Comparison of ENCODE assay signal across 8 mouse cellular contexts in the genomic region with DNA sequence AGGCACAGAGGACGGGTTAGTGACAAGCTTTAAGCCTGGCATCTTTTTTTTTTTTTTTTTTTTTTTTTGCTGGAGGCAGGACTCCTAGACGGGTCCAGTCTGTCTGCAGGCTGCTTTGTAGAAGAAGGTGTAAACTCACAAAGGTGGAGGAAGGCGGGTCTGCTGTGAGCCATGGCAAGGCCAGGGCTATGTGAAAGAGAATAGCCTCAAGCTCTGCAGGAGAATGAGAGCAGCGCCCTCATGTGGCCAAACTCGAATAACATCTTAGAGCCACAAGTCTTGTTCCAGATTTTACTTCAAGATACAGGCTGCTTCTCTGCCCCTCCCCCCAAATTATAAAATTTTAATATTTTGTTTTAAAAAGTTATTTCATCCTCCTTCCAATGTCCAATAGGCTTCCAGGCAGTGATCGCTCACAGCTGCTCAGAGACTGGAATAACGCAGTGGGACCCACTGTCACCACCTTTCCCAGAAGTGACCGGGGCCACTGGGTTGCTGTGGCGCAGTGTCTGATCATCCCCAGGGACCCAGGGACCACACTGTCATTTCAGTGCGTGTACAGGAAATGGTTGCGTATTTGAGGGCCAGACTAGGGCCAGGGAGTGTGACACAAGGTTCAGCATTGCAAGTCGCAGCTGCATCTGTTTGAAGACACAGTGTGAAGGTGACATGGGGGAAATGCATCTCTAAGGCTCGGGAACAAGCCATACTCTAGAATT.
DNase-seq lines count a peak whose midpoint lies in the region; ATAC-seq lines count a peak whose summit lies in the region.
"Had no signal": no experiment of that assay in that cellular context is flagged by ENCODE, and none has a peak within 500 bp of the region (broad histone marks: within the 10 kb centered on the region; RNA-seq: fewer than 3 reads in every experiment).

No protein-coding gene starts in this region.

- 53% methylated on average over 13 of the region's 13 CpGs for WGBS in heart, embryonic 12.5 days

- H3K4me1 ChIP-seq in heart, embryonic 12.5 days (replicated peaks) = no peaks in the 10 kb centered on the region
- H3K4me1 ChIP-seq: stomach, embryonic 15.5 days had no signal

- no peak overlapping the region for H3K9ac ChIP-seq in heart, embryonic 12.5 days
- H3K9ac ChIP-seq: stomach, embryonic 15.5 days had no signal

- no peaks in the 10 kb centered on the region for H3K27me3 ChIP-seq in heart, embryonic 12.5 days (replicated peaks)
- H3K27me3 ChIP-seq: stomach, embryonic 15.5 days had no signal

- 0 out of 2 replicates have a peak, but pooled peaks have one; percentile 2 for ATAC-seq in heart, embryonic 12.5 days (ENCODE audit: insufficient number of reproducible peaks, low FRiP score)
- peak; percentile 45 for ATAC-seq in megakaryocyte progenitor cell, adult 5-6 weeks (replicated peaks; ENCODE audit: poor library complexity)

- H3K27ac ChIP-seq in heart, embryonic 12.5 days (ENCODE audit: poor library complexity, severe bottlenecking) = no peak overlapping the region
- H3K27ac ChIP-seq: stomach, embryonic 15.5 days had no signal

- H3K36me3 ChIP-seq in heart, embryonic 12.5 days = no peaks in the 10 kb centered on the region
- H3K36me3 ChIP-seq: stomach, embryonic 15.5 days had no signal

- DNase-seq in CD8-positive naive resting alpha-beta T cell, adult 2 months (ENCODE audit: low read depth in 2 of 2, low spot score in 2 of 2) = peak; percentile 18 to 28
- DNase-seq in MN1 (ENCODE audit: low spot score) = peak; percentile 22
- peak; percentile 86 for DNase-seq in embryo, embryonic 10 days (ENCODE audit: low spot score)
- DNase-seq in layer of hippocampus, adult 9-10 months (ENCODE audit: low spot score) = peak; percentile 38
- peak; percentile 27 for DNase-seq in skeletal muscle tissue, adult 2 months (ENCODE audit: low read depth, low spot score)

- H3K4me3 ChIP-seq in heart, embryonic 12.5 days = no peak overlapping the region
- H3K4me3 ChIP-seq: stomach, embryonic 15.5 days had no signal

- peaks cover under 1% of the 10 kb centered on the region for H3K9me3 ChIP-seq in heart, embryonic 12.5 days (replicated peaks)
- H3K9me3 ChIP-seq: stomach, embryonic 15.5 days had no signal

- H3K4me2 ChIP-seq in heart, embryonic 12.5 days = no peak overlapping the region
- H3K4me2 ChIP-seq: stomach, embryonic 15.5 days had no signal

Comparison
In these comparisons a context has a peak if more than half of its experiments do, and no peak if none do; other contexts are left out.
1. DNase-seq: peak in every context shown above with its lines; median percentile 86 in embryo, embryonic 10 days; 38 in layer of hippocampus, adult 9-10 months; 27 in skeletal muscle tissue, adult 2 months; 23 in CD8-positive naive resting alpha-beta T cell, adult 2 months; 22 in MN1.